Mouse (Mus musculus) MEL (cell line): Measurements from ENCODE around the gene Kcnh6. TPM values are rescaled to one million over a fixed set of nuclear protein-coding genes. Genes with fewer than 3 reads are reported as not detected.

Source experiments
- DNase-seq: peaks from one replicate; pipeline ENCODE4 v3.0.0; 2011; ENCODE audit warnings: low read depth, low spot score
- H3K27ac ChIP-seq: 2 replicates; pipeline ENCODE4 v1.5.1; 2012; ENCODE audit warnings: low read depth, mild to moderate bottlenecking, control low read depth, low read length, moderate library complexity; ENCODE audit not compliant: control insufficient read depth
- H3K27me3 ChIP-seq, 2 experiments: fragments of 150-350 bp in 1 of 2; sonication (generic) in 1 of 2; 2 replicates each; pipeline ENCODE4 v1.6.1; 2012; ENCODE audit warnings: low read length in 2 of 2, mild to moderate bottlenecking in 2 of 2, improper control_type of control experiment in 1 of 2, moderate library complexity in 1 of 2; ENCODE audit not compliant: insufficient read depth in 2 of 2, control insufficient read depth in 1 of 2
- H3K36me3 ChIP-seq, 2 experiments: 2 replicates each; pipeline ENCODE4 v1.6.1; 2012 to 2014; ENCODE audit warnings: low read length in 2 of 2, improper control_type of control experiment in 1 of 2, inconsistent platforms in 1 of 2, mild to moderate bottlenecking in 1 of 2; ENCODE audit not compliant: insufficient read depth in 2 of 2, control insufficient read depth in 1 of 2
- H3K4me1 ChIP-seq, 2 experiments: fragments of 150-350 bp in 1 of 2; sonication (generic) in 1 of 2; 2 replicates each; pipeline ENCODE4 v1.6.1; 2012; ENCODE audit warnings: low read length in 2 of 2, improper control_type of control experiment in 1 of 2, mild to moderate bottlenecking in 1 of 2; ENCODE audit not compliant: insufficient read depth in 2 of 2, control insufficient read depth in 1 of 2
- H3K4me3 ChIP-seq, 2 experiments: fragments of 150-350 bp in 1 of 2; sonication (generic) in 1 of 2; 2 replicates each; pipeline ENCODE4 v1.5.1; 2012; ENCODE audit warnings: low read depth in 2 of 2, low read length in 2 of 2, mild to moderate bottlenecking in 2 of 2, moderate library complexity in 2 of 2, control low read depth in 1 of 2, improper control_type of control experiment in 1 of 2; ENCODE audit not compliant: control insufficient read depth in 1 of 2, insufficient read depth in 1 of 2
- H3K79me2 ChIP-seq: 2 replicates; pipeline ENCODE4 v1.6.1; 2012; ENCODE audit warnings: mild to moderate bottlenecking, low read length, moderate library complexity; ENCODE audit not compliant: control insufficient read depth, poor library complexity, insufficient read depth
- H3K9ac ChIP-seq: 2 replicates; pipeline ENCODE4 v1.6.1; 2012; ENCODE audit warnings: low read depth, mild to moderate bottlenecking, control low read depth, low read length, moderate library complexity; ENCODE audit not compliant: control insufficient read depth, poor library complexity, severe bottlenecking
- H3K9me3 ChIP-seq: fragments of 150-350 bp; sonication (generic); replicated peaks from 2 replicates; pipeline ENCODE4 v1.6.1; 2012; ENCODE audit warnings: mild to moderate bottlenecking, low read length, improper control_type of control experiment, moderate library complexity; ENCODE audit not compliant: insufficient read depth
- CHD2 ChIP-seq: IDR thresholded peaks from 2 replicates; pipeline ENCODE4 v1.6.1; 2011; ENCODE audit warnings: low read length, improper control_type of control experiment
- CTCF ChIP-seq, 3 experiments: IDR thresholded peaks in 2 of 3; conservative IDR thresholded peaks in 1 of 3; 2 replicates each; pipeline ENCODE4 v1.5.1; 2011 to 2012; ENCODE audit warnings: low read length in 3 of 3, low read depth in 2 of 3, mild to moderate bottlenecking in 2 of 3, improper control_type of control experiment in 1 of 3, inconsistent platforms in 1 of 3, mixed read lengths in 1 of 3, moderate library complexity in 1 of 3; ENCODE audit not compliant: control insufficient read depth in 1 of 3, insufficient read depth in 1 of 3, poor library complexity in 1 of 3, severe bottlenecking in 1 of 3
- E2F4 ChIP-seq: IDR thresholded peaks from 2 replicates; pipeline ENCODE4 v1.6.1; 2011; ENCODE audit warnings: low read depth, low read length, improper control_type of control experiment, borderline replicate concordance
- ELF1 ChIP-seq: IDR thresholded peaks from 2 replicates; pipeline ENCODE4 v1.6.1; 2014; ENCODE audit warnings: low read depth, mild to moderate bottlenecking, inconsistent platforms, low read length, improper control_type of control experiment, moderate library complexity
- ETS1 ChIP-seq: IDR thresholded peaks from 2 replicates; pipeline ENCODE4 v1.6.1; 2012; ENCODE audit warnings: low read depth, mild to moderate bottlenecking, inconsistent platforms, low read length, improper control_type of control experiment, moderate library complexity
- MAZ ChIP-seq: IDR thresholded peaks from 2 replicates; pipeline ENCODE4 v1.6.1; 2012; ENCODE audit warnings: low read depth, mild to moderate bottlenecking, inconsistent platforms, low read length, improper control_type of control experiment
- MEF2A ChIP-seq: IDR thresholded peaks from 2 replicates; pipeline ENCODE4 v1.6.1; 2014; ENCODE audit warnings: low read depth, mild to moderate bottlenecking, inconsistent platforms, low read length, improper control_type of control experiment; ENCODE audit not compliant: poor library complexity, insufficient replicate concordance, severe bottlenecking; ENCODE audit errors: extremely low read depth
- MXI1 ChIP-seq: IDR thresholded peaks from 2 replicates; pipeline ENCODE4 v1.6.1; 2011; ENCODE audit warnings: mild to moderate bottlenecking, low read depth, low read length, improper control_type of control experiment
- MYB ChIP-seq: IDR thresholded peaks from 2 replicates; pipeline ENCODE4 v1.6.1; 2011; ENCODE audit warnings: mild to moderate bottlenecking, low read depth, low read length, improper control_type of control experiment
- NELFE ChIP-seq: IDR thresholded peaks from 2 replicates; pipeline ENCODE4 v1.6.1; 2011; ENCODE audit warnings: low read depth, low read length, improper control_type of control experiment
- POLR2AphosphoS5 ChIP-seq: IDR thresholded peaks from 2 replicates; pipeline ENCODE4 v1.6.1; 2012; ENCODE audit warnings: low read depth, borderline replicate concordance, mild to moderate bottlenecking, inconsistent platforms, low read length, moderate library complexity, mixed read lengths
- RAD21 ChIP-seq: IDR thresholded peaks from 2 replicates; pipeline ENCODE4 v1.6.1; 2011; ENCODE audit warnings: mild to moderate bottlenecking, low read depth, low read length, improper control_type of control experiment
- SMC3 ChIP-seq: IDR thresholded peaks from 2 replicates; pipeline ENCODE4 v1.6.1; 2011; ENCODE audit warnings: low read depth, low read length, improper control_type of control experiment
- TBP ChIP-seq: IDR thresholded peaks from 2 replicates; pipeline ENCODE4 v1.8.0; 2011; ENCODE audit warnings: low read depth, low read length, improper control_type of control experiment
- TCF12 ChIP-seq: IDR thresholded peaks from 2 replicates; pipeline ENCODE4 v1.6.1; 2014; ENCODE audit warnings: low read depth, mild to moderate bottlenecking, inconsistent platforms, low read length, improper control_type of control experiment, moderate library complexity
- ZKSCAN1 ChIP-seq: IDR thresholded peaks from 2 replicates; pipeline ENCODE4 v1.6.1; 2012; ENCODE audit warnings: low read depth, mild to moderate bottlenecking, inconsistent platforms, low read length, improper control_type of control experiment, moderate library complexity
- polyA plus RNA-seq, 2 experiments: library from polyadenylated mRNA; stranded (reverse) in 1 of 2; unstranded in 1 of 2; fragments of >175 nt in 1 of 2; fragments of >200 nt in 1 of 2; gene quantifications; 2 replicates each; pipeline versions ENCODE4 v1.2.1 to v1.2.4; 2012; ENCODE audit warnings: low replicate concordance in 2 of 2, low read depth in 1 of 2; ENCODE audit not compliant: insufficient read length in 2 of 2, insufficient read depth in 1 of 2, missing spikeins in 1 of 2
- total RNA-seq: library from RNA; depleted of rRNA; stranded (reverse); fragments of 300-350 nt; gene quantifications from 2 replicates; pipeline ENCODE4 v1.2.3, GENCODE M21; 2012

Kcnh6 gene
- total and polyA plus RNA-seq, 3 experiments = 0.04 to 0.07 TPM; not detected in 1

GRCm38 (mm10) chr11:105968948-105969347 is 39.0 kb upstream of the Kcnh6 start (continued):
- no peak for TF ChIP-seq MXI1

- Histone ChIP-seq H3K9me3 (no peaks in the 10 kb centered on the region), H3K79me2 (no peaks in the 10 kb centered on the region), H3K27ac (no peak overlapping the region), H3K4me3 (no peak overlapping the region)
- TF ChIP-seq SMC3 = peak; percentile 77
- no peak for TF ChIP-seq POLR2AphosphoS5
- TF ChIP-seq RAD21 = peak; percentile 48
- peak; percentile 48 to 70 (median 63) for TF ChIP-seq CTCF (IDR thresholded peaks at IDR 0.05 in 2 of 3, conservative IDR thresholded peaks at IDR 0.05 in 1 of 3; ENCODE audit: control insufficient read depth in 1 of 3, insufficient read depth in 1 of 3, low read depth in 2 of 3, low read length in 3 of 3, poor library complexity in 1 of 3, severe bottlenecking in 1 of 3)
- TF ChIP-seq, all 39 proteins: peak for 3
- H3K27me3 ChIP-seq = peaks cover 0 to 2% of the 10 kb centered on the region in 2 experiments; a peak in 2 of 4 replicates
- H3K9ac ChIP-seq = no peak overlapping the region
- H3K36me3 ChIP-seq = no peaks in the 10 kb centered on the region
- H3K4me1 ChIP-seq = no peaks in the 10 kb centered on the region
- DNase-seq = peak; percentile 31
Observed at GRCm38 (mm10) chr11:105969516-105969915, 38.4 kb upstream of the Kcnh6 start.

GRCm38 (mm10) chr11:105974593-105974992 is 33.3 kb upstream of the Kcnh6 start:
- H3K9me3 ChIP-seq = no peaks in the 10 kb centered on the region
- no peak overlapping the region for H3K4me3 ChIP-seq
- peaks cover 0 to 8% of the 10 kb centered on the region in 2 experiments; a peak in 2 of 4 replicates for H3K27me3 ChIP-seq
- H3K4me1 ChIP-seq = no peaks in the 10 kb centered on the region
- H3K27ac ChIP-seq = no peak overlapping the region
- DNase-seq = no peak
- H3K9ac ChIP-seq = no peak overlapping the region
- no peaks in the 10 kb centered on the region for H3K36me3 ChIP-seq
- TF ChIP-seq TCF12 (no peak), ELF1 (no peak), CTCF (IDR thresholded peaks at IDR 0.05 in 2 of 3, conservative IDR thresholded peaks at IDR 0.05 in 1 of 3; ENCODE audit: control insufficient read depth in 1 of 3, insufficient read depth in 1 of 3, low read depth in 2 of 3, low read length in 3 of 3, poor library complexity in 1 of 3, severe bottlenecking in 1 of 3) (no peak), MEF2A (no peak), ETS1 (no peak), ZKSCAN1 (no peak), MYB (no peak), E2F4 (no peak), RAD21 (no peak), TBP (no peak), MAZ (no peak), CHD2 (no peak), NELFE (no peak)
- no peaks in the 10 kb centered on the region for H3K79me2 ChIP-seq
